Mouse (Mus musculus): ENCODE measurements around the gene Rabac1.

Gene Rabac1

DNA sequence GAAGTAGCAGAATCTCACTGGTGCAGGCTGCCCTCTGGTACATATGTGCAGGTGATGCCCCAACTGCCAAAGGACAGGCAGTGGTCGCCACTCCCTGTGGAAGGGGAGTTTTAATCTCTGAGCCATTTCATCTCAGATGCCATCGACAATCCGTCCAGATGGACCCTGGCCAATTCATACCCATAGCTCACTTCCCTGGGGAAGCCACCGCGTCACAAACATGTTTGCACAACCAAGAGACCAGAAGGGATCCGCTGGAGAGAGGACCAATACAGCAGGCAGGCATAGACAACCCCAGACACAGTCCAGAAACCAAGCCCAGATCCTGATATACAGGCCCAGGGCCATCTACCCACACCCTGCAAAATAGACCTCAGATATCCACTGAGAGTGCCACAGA is 42.1 kb downstream of the Rabac1 start:
- no peak for DNase-seq (ENCODE audit: low spot score in 2 of 2)

Measured in cerebellum, postnatal 4 days (tissue).